Mouse (Mus musculus) hindbrain, postnatal 0 days (tissue): Measurements from ENCODE around the gene Psmc3ip. TPM values are rescaled to one million over a fixed set of nuclear protein-coding genes. Genes with fewer than 3 reads are reported as not detected.
A peak's percentile ranks its signal among the peaks of the same experiment; 100 is the strongest.

Experiments used
- ATAC-seq: fragments of 200-750 bp; cut with Nextera tagmentation; 2 replicates; pipeline ENCODE4 v1.8.0; 2017; ENCODE audit warnings: mild to moderate bottlenecking, moderate TSS enrichment, moderate library complexity
- DNase-seq: peaks from one replicate; pipeline ENCODE4 v3.0.0-alpha.2; 2015; ENCODE audit warnings: low spot score
- H3K27ac ChIP-seq: fragments of 300-500 bp; sonication (generic); 2 replicates; pipeline ENCODE4 v1.5.1; 2014; ENCODE audit warnings: mild to moderate bottlenecking
- H3K27me3 ChIP-seq: fragments of 300-500 bp; sonication (generic); 2 replicates; pipeline ENCODE4 v1.6.1; 2014; ENCODE audit warnings: low read length, mixed read lengths; ENCODE audit not compliant: insufficient read depth
- H3K36me3 ChIP-seq: fragments of 300-500 bp; sonication (generic); 2 replicates; pipeline ENCODE4 v1.6.1; 2014; ENCODE audit warnings: low read length, mixed read lengths; ENCODE audit not compliant: insufficient read depth
- H3K4me1 ChIP-seq: fragments of 300-500 bp; sonication (generic); 2 replicates; pipeline ENCODE4 v1.6.1; 2014; ENCODE audit warnings: antibody characterized with exemption, low read length, mixed read lengths; ENCODE audit not compliant: insufficient read depth
- H3K4me2 ChIP-seq: fragments of 300-500 bp; sonication (generic); 2 replicates; pipeline ENCODE4 v1.6.1; 2014; ENCODE audit warnings: low read depth, mild to moderate bottlenecking, low read length, moderate library complexity, mixed read lengths
- H3K4me3 ChIP-seq: fragments of 300-500 bp; sonication (generic); 2 replicates; pipeline ENCODE4 v1.5.1; 2014; ENCODE audit warnings: low read length
- H3K9ac ChIP-seq: fragments of 300-500 bp; sonication (generic); replicated peaks from 2 replicates; pipeline ENCODE4 v1.6.1; 2014; ENCODE audit warnings: mild to moderate bottlenecking, low read length, moderate library complexity, mixed read lengths
- H3K9me3 ChIP-seq: fragments of 300-500 bp; sonication (generic); 2 replicates; pipeline ENCODE4 v1.6.1; 2016; ENCODE audit warnings: low read length, mixed read lengths
- CTCF ChIP-seq: IDR thresholded peaks from 2 replicates; pipeline ENCODE4 v1.5.1; 2016; ENCODE audit warnings: antibody characterized with exemption, control low read depth, low read depth
- WGBS: fragments of 180-500 bp; shearing (Covaris S2); extraction: QIAGEN DNeasy Blood & Tissue Kit; methylation state at CpG from one replicate; pipeline ENCODE4 v1.1.7; 2014; 5-methylcytosine and 5-hydroxymethylcytosine counted together
- polyA plus RNA-seq: library from polyadenylated mRNA; unstranded; fragments of >200 nt; fragmentation: Nextera tagmentation; extraction: Ambion mirVana; gene quantifications from 2 replicates; pipeline ENCODE4 v1.2.1, GENCODE M21; 2015
- total RNA-seq: library from RNA; depleted of rRNA; stranded (reverse); fragments of >200 nt; gene quantifications from 2 replicates; pipeline ENCODE4 v1.2.3, GENCODE M21; 2014

Gene Psmc3ip
- total and polyA plus RNA-seq, 2 experiments from 2014 or later, result 2.9 to 16.3 TPM

- Histone ChIP-seq H3K36me3 (peaks cover 51% of the 10 kb centered on the region), H3K27me3 (no peaks in the 10 kb centered on the region), H3K4me3 (no peak overlapping the region), H3K27ac (peak overlapping the region; percentile 16), H3K9ac (no peak overlapping the region), H3K4me2 (no peak overlapping the region), H3K9me3 (no peaks in the 10 kb centered on the region), H3K4me1 (no peaks in the 10 kb centered on the region)
- DNase-seq (no peak), ATAC-seq (no peak)
- 74% methylated on average over 5 of the region's 5 CpGs for WGBS
- no peak for TF ChIP-seq CTCF
These were observed 36.5 kb downstream of the Psmc3ip start for GRCm38 (mm10) chr11:101058726-101059125.

GRCm38 (mm10) chr11:101057860-101058259 is 37.4 kb downstream of the Psmc3ip start:
- Histone ChIP-seq H3K27me3 (no peaks in the 10 kb centered on the region), H3K4me1 (no peaks in the 10 kb centered on the region), H3K9me3 (no peaks in the 10 kb centered on the region), H3K9ac (no peak overlapping the region), H3K27ac (no peak overlapping the region), H3K36me3 (peaks cover 48% of the 10 kb centered on the region), H3K4me2 (no peak overlapping the region), H3K4me3 (no peak overlapping the region)
- peak; percentile 83 for TF ChIP-seq CTCF
- peak; percentile 39; the same call in 1 of the 2 replicates for ATAC-seq
- peak; percentile 90 for DNase-seq
- WGBS, result 38% methylated on average over 5 of the region's 5 CpGs

GRCm38 (mm10) chr11:101056885-101057284 is 38.4 kb downstream of the Psmc3ip start:
- H3K36me3 ChIP-seq, result peaks cover 51% of the 10 kb centered on the region
- no peak overlapping the region for H3K4me2 ChIP-seq
- WGBS, result 54% methylated on average over 8 of the region's 8 CpGs
- no peak overlapping the region for H3K4me3 ChIP-seq
- no peak for ATAC-seq
- H3K9me3 ChIP-seq, result no peaks in the 10 kb centered on the region
- DNase-seq, result no peak
- no peak for TF ChIP-seq CTCF
- no peak overlapping the region for H3K9ac ChIP-seq
- H3K4me1 ChIP-seq, result no peaks in the 10 kb centered on the region
- no peaks in the 10 kb centered on the region for H3K27me3 ChIP-seq
- H3K27ac ChIP-seq, result no peak overlapping the region

GRCm38 (mm10) chr11:101055418-101055817 is 39.8 kb downstream of the Psmc3ip start:
- Histone ChIP-seq H3K9me3 (no peaks in the 10 kb centered on the region), H3K36me3 (peaks cover 45% of the 10 kb centered on the region), H3K4me1 (no peaks in the 10 kb centered on the region), H3K4me3 (no peak overlapping the region), H3K27ac (no peak overlapping the region), H3K27me3 (no peaks in the 10 kb centered on the region), H3K9ac (no peak overlapping the region), H3K4me2 (no peak overlapping the region)
- TF ChIP-seq CTCF, result no peak
- 75% methylated on average over 14 of the region's 14 CpGs for WGBS
- ATAC-seq (no peak), DNase-seq (no peak)

GRCm38 (mm10) chr11:101053974-101054373 is 41.3 kb downstream of the Psmc3ip start:
- H3K36me3 ChIP-seq, result peaks cover 58% of the 10 kb centered on the region

GRCm38 (mm10) chr11:101052751-101053473 is 42.3 kb downstream of the Psmc3ip start:
- Histone ChIP-seq H3K4me1 (no peaks in the 10 kb centered on the region), H3K4me3 (no peak overlapping the region), H3K4me2 (no peak overlapping the region), H3K9ac (no peak overlapping the region), H3K9me3 (no peaks in the 10 kb centered on the region), H3K27me3 (no peaks in the 10 kb centered on the region), H3K36me3 (peaks cover 69% of the 10 kb centered on the region), H3K27ac (no peak overlapping the region)
- DNase-seq (no peak), ATAC-seq (no peak)
- no peak for TF ChIP-seq CTCF
- 91% methylated on average over 10 of the region's 10 CpGs for WGBS

More at GRCm38 (mm10) chr11:101053974-101054373, 41.3 kb downstream of the Psmc3ip start:
- 92% methylated on average over 1 of the region's 1 CpGs for WGBS
- no peaks in the 10 kb centered on the region for H3K9me3 ChIP-seq
- H3K27ac ChIP-seq, result no peak overlapping the region
- ATAC-seq (no peak), DNase-seq (no peak)
- no peaks in the 10 kb centered on the region for H3K27me3 ChIP-seq
- H3K4me3 ChIP-seq, result no peak overlapping the region
- TF ChIP-seq CTCF, result peak; percentile 59
- no peak overlapping the region for H3K9ac ChIP-seq
- H3K4me2 ChIP-seq, result no peak overlapping the region
- H3K4me1 ChIP-seq, result no peaks in the 10 kb centered on the region

GRCm38 (mm10) chr11:101051617-101052016 is 43.6 kb downstream of the Psmc3ip start:
- H3K4me1 ChIP-seq, result no peaks in the 10 kb centered on the region
- H3K36me3 ChIP-seq, result peaks cover 72% of the 10 kb centered on the region
- WGBS, result 82% methylated on average over 8 of the region's 8 CpGs
- no peaks in the 10 kb centered on the region for H3K9me3 ChIP-seq
- H3K27ac ChIP-seq, result no peak overlapping the region
- TF ChIP-seq CTCF, result no peak
- DNase-seq (no peak), ATAC-seq (no peak)
- H3K4me2 ChIP-seq, result no peak overlapping the region
- no peak overlapping the region for H3K4me3 ChIP-seq
- no peak overlapping the region for H3K9ac ChIP-seq
- no peaks in the 10 kb centered on the region for H3K27me3 ChIP-seq
